Mouse (Mus musculus) embryonic facial prominence, embryonic 11.5 days (tissue): ENCODE data around the gene Hoxb4. TPM values are rescaled to one million over a fixed set of nuclear protein-coding genes. Genes with fewer than 3 reads are reported as not detected.

ENCODE experiments used
- ATAC-seq: fragments of 200-750 bp; cut with Nextera tagmentation; replicated peaks from 2 replicates; pipeline ENCODE4 v1.8.0; 2017; ENCODE audit warnings: low read depth; ENCODE audit not compliant: insufficient number of reproducible peaks, low FRiP score, low TSS enrichment
- DNase-seq: peaks from one replicate; pipeline ENCODE4 v3.0.0-alpha.2; 2015; ENCODE audit warnings: low spot score
- H3K27ac ChIP-seq: fragments of 300-500 bp; sonication (generic); replicated peaks from 2 replicates; pipeline ENCODE4 v1.5.1; 2014; ENCODE audit warnings: mild to moderate bottlenecking, low read depth, low read length, control low read depth
- H3K27me3 ChIP-seq: fragments of 300-500 bp; sonication (generic); 2 replicates; pipeline ENCODE4 v1.6.1; 2014; ENCODE audit warnings: mild to moderate bottlenecking, low read length, moderate library complexity, mixed read lengths; ENCODE audit not compliant: control insufficient read depth, insufficient read depth
- H3K36me3 ChIP-seq: fragments of 300-500 bp; sonication (generic); replicated peaks from 2 replicates; pipeline ENCODE4 v1.6.1; 2014; ENCODE audit warnings: low read depth, mild to moderate bottlenecking, low read length, moderate library complexity, mixed read lengths; ENCODE audit not compliant: control insufficient read depth, insufficient read depth
- H3K4me1 ChIP-seq: fragments of 300-500 bp; sonication (generic); 2 replicates; pipeline ENCODE4 v1.6.1; 2014; ENCODE audit warnings: low read length, mixed read lengths; ENCODE audit not compliant: control insufficient read depth, insufficient read depth
- H3K4me2 ChIP-seq: fragments of 300-500 bp; sonication (generic); 2 replicates; pipeline ENCODE4 v1.6.1; 2014; ENCODE audit warnings: low read depth, mild to moderate bottlenecking, control low read depth, low read length, moderate library complexity
- H3K4me3 ChIP-seq: fragments of 300-500 bp; sonication (generic); 2 replicates; pipeline ENCODE4 v1.5.1; 2014; ENCODE audit warnings: low read depth, low read length, control low read depth
- H3K9ac ChIP-seq: fragments of 300-500 bp; sonication (generic); replicated peaks from 2 replicates; pipeline ENCODE4 v1.6.1; 2014; ENCODE audit warnings: mild to moderate bottlenecking, control low read depth, low read length
- H3K9me3 ChIP-seq: fragments of 300-500 bp; sonication (generic); replicated peaks from 2 replicates; pipeline ENCODE4 v1.6.1; 2016; ENCODE audit warnings: mild to moderate bottlenecking, low read length, inconsistent platforms, mixed read lengths; ENCODE audit not compliant: control insufficient read depth
- WGBS: fragments of 180-500 bp; shearing (Covaris S2); extraction: QIAGEN DNeasy Blood & Tissue Kit; methylation state at CpG from one replicate; pipeline ENCODE4 v1.1.7; 2014; 5-methylcytosine and 5-hydroxymethylcytosine counted together
- polyA plus RNA-seq: library from polyadenylated mRNA; unstranded; fragments of >200 nt; fragmentation: Nextera tagmentation; extraction: Ambion mirVana; gene quantifications from 2 replicates; pipeline ENCODE4 v1.2.1, GENCODE M21; 2014

The Hoxb4 gene
- polyA plus RNA-seq, 1 experiment from 2014 or later = 0.24 TPM

DNA sequence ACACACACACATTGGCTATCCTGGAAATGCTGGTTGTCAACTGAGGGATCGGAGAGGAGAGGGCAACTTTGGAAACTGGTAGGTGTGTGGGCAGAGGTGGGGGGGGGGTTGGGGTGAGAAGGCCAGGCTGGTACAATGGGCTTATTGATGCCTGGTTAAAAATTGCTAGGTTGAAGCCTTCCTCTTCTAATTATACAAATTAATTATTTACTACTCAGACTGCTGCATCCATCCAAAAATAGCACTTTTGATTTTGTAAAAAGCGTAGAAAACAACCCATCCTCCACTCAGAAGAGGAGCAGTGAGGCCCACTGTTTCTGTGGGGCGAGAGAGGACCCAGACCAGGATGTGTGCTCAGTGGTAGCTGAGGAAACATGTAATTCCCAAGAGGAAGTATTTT is 16.9 kb downstream of the Hoxb4 start:
- H3K27ac ChIP-seq = no peak overlapping the region
- H3K4me2 ChIP-seq = no peak overlapping the region
- H3K36me3 ChIP-seq = no peaks in the 10 kb centered on the region
- H3K4me1 ChIP-seq = no peaks in the 10 kb centered on the region; the same call in 1 of the 2 replicates
- H3K27me3 ChIP-seq = peaks cover 98% of the 10 kb centered on the region
- 11% methylated on average over 3 of the region's 3 CpGs for WGBS
- no peak for DNase-seq
- H3K9ac ChIP-seq = no peak overlapping the region
- ATAC-seq = no peak
- H3K9me3 ChIP-seq = no peaks in the 10 kb centered on the region
- no peak overlapping the region for H3K4me3 ChIP-seq

DNA sequence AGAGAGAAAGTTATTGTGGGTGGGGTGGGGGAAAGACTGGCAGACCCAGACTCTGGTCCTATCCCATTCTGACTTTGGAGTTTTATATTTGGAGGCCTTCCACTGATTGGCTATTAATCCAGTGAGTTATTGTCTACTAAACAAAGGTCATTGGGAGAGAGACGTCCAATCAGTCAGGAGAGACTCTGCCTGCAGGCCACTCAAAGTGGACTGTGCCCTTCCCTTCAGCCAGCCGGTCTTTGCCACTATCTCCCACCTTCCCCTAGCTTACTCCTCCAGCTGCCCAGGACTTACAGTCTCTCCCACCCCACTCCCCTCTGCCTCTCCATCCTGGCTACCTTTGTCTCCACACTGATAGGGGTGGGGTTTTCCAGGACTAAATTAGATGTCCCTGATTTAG is 18.5 kb downstream of the Hoxb4 start:
- whole genome bisulfite sequencing = 0% methylated on average over 2 of the region's 2 CpGs

DNA sequence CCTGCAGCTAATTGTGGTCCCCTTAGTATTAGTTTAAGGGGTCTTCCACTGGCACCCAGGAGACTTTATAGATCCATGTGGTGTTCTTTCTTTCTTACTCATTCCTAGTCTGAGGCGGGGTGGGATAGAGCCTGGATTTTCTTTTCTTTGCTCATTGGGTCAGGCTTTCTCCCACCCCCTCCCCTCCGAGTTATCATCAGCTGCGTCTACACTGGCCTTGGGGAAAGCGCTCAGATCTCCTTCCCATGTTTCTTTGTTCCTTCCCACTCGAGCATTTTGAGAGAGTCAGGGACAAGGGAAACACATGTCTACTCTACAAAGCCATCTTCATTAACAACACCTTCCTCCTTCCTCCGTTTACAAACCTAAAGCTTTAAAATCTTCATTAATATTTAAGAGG is 19.0 kb downstream of the Hoxb4 start:
- Histone ChIP-seq H3K36me3 (no peaks in the 10 kb centered on the region), H3K27ac (no peak overlapping the region), H3K4me1 (no peaks in the 10 kb centered on the region; the same call in 1 of the 2 replicates), H3K4me2 (no peak overlapping the region), H3K27me3 (peaks cover 95% of the 10 kb centered on the region), H3K9me3 (no peaks in the 10 kb centered on the region), H3K4me3 (no peak overlapping the region), H3K9ac (no peak overlapping the region)
- DNase-seq (no peak), ATAC-seq (no peak)
- 2% methylated on average over 6 of the region's 6 CpGs for WGBS

More for the DNA sequence above, 18.5 kb downstream of the Hoxb4 start:
- Histone ChIP-seq H3K27ac (no peak overlapping the region), H3K27me3 (peaks cover 95% of the 10 kb centered on the region), H3K36me3 (no peaks in the 10 kb centered on the region), H3K4me3 (no peak overlapping the region), H3K4me2 (no peak overlapping the region), H3K9ac (no peak overlapping the region), H3K9me3 (no peaks in the 10 kb centered on the region), H3K4me1 (no peaks in the 10 kb centered on the region; the same call in 1 of the 2 replicates)
- no peak for DNase-seq
- ATAC-seq = no peak

DNA sequence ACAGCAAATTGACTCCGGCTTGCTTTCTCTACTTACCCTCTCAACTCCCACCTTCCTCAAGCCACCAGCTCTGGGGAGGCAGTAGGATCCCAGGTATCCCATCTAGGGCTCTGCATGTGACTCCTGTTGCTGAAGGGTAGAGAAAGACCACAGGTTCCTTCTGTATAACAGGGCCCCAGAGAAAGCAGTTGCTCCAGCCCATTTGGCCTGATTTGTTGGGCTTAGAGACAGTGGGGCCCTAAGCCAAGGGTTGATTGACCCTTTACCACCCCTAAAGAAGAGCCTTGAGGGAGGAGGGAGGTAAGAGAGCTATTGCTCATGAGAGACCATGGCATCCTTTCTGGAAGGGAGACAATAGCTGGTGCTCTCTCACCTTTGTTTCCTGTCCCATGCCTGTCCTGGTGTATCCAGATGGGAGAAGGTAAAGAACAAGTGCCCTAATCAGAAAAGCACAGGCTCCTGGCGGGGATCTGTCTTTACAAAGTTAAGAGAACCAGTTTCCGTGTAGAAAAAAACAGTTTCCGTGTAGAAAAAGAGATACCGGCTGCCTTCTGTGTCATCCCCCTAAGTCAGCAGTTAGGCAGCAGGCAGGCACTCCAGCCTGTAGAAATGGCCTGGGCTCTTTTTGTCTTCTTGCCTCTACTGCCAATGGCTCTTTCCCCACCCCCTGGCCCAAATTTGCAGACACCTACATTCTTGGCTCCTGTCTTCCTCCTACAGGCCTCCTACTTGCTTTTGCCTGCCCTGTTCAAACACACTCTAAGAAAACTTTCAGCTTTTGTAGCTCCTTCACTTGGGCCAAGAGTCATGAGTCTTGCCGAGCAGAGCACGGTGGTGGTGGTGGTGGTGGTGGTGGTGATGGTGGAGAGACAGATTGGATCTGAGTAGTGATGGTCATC is 21.1 kb downstream of the Hoxb4 start:
- Histone ChIP-seq H3K36me3 (no peaks in the 10 kb centered on the region), H3K27me3 (peaks cover 92% of the 10 kb centered on the region), H3K27ac (no peak overlapping the region; the same call in 1 of the 2 replicates), H3K9ac (no peak overlapping the region), H3K9me3 (no peaks in the 10 kb centered on the region), H3K4me2 (no peak overlapping the region), H3K4me1 (no peaks in the 10 kb centered on the region; the same call in 1 of the 2 replicates), H3K4me3 (no peak overlapping the region)
- no peak for ATAC-seq
- no peak for DNase-seq
- WGBS = 8% methylated on average over 7 of the region's 7 CpGs

DNA sequence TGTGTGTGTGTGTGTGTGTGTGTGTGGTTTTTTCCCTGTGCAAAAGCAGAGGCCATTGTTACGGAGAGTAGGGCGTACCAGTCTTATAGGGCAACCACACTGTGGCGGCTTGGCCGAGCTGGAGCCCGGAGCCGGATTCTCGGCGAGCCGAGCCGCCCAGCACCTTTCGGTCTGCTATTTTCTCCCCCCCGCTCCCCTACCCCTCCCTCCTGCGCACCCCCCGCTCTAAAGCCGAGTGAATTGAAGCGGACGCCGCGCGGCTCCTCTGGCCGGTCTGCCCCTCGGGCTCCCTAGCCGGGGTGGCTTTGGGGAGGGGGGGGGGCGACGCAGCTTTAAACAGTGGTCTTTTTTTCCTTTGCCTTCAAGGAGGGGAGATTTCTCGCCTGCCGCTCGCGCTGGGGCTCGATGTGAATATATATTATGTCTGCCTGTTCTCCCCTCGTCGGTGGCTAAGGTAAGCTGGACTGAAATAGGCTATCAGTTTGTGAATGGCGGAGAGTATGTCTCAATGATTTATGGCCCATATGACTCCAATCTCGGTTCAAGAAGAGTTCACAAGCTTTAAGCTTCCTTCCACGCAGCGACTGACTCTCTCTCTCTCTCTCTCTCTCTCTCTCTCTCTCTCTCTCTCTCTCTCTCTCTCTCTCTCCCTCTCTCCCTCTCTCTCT is 22.8 kb downstream of the Hoxb4 start:
- Histone ChIP-seq H3K9me3 (no peaks in the 10 kb centered on the region), H3K4me1 (no peaks in the 10 kb centered on the region; the same call in 1 of the 2 replicates), H3K27ac (no peak overlapping the region), H3K9ac (no peak overlapping the region), H3K27me3 (peaks cover 92% of the 10 kb centered on the region), H3K4me3 (no peak overlapping the region), H3K4me2 (peak overlapping the region; percentile 19; the same call in 1 of the 2 replicates), H3K36me3 (no peaks in the 10 kb centered on the region)
- DNase-seq (no peak), ATAC-seq (0 out of 2 replicates have a peak, but pooled peaks have one; percentile 29)
- under 1% methylated on average over 28 of the region's 36 CpGs for WGBS

DNA sequence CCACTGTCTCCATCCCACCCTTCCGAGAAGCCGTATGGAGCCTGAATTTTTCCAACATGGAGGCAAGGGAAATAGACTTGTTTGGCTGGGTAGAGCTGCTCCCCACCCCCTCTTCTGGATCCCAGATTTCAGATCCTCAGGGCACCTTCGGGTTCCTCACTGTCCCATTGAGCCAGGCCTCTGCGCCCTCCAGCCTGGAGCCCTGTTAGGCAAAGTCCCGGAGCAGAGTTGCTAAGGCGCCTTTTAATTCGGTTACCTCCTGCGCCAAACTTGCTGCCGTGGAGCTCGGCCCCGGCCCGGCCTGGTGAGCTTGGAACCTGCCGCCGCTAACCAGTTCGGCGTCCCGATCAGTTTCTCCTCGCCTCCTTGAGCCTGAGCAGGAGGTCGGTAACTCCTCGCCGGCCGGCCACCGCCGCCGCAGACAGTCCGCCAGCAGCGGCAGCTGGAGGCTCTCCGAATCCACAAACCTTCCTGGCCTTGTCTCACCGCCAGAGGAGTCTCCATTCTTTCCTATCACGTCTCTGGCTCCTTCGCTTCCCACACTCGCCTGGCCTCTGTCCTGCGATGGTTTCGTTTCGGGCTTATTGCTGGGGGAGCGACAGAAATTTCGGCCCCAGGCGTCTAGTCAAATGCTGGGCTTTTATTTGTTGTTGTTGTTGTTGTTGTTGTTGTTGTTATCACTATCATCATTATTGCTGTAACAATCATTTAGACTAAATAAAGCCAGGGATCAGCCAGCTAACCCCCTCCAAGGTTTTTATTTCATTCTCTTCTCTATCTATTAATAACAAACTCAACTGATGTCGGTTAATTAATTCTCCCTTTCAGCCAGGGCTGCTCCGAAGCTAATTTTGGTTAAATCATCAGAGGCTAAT is 23.9 kb downstream of the Hoxb4 start:
- no peak for ATAC-seq
- Histone ChIP-seq H3K4me1 (no peaks in the 10 kb centered on the region; the same call in 1 of the 2 replicates), H3K4me2 (peak overlapping the region; percentile 16), H3K9me3 (no peaks in the 10 kb centered on the region), H3K27me3 (peaks cover 92% of the 10 kb centered on the region), H3K36me3 (no peaks in the 10 kb centered on the region), H3K27ac (no peak overlapping the region), H3K9ac (peak overlapping the region; percentile 41), H3K4me3 (peak overlapping the region; percentile 19)
- DNase-seq = no peak
- under 1% methylated on average over 40 of the region's 40 CpGs for WGBS

DNA sequence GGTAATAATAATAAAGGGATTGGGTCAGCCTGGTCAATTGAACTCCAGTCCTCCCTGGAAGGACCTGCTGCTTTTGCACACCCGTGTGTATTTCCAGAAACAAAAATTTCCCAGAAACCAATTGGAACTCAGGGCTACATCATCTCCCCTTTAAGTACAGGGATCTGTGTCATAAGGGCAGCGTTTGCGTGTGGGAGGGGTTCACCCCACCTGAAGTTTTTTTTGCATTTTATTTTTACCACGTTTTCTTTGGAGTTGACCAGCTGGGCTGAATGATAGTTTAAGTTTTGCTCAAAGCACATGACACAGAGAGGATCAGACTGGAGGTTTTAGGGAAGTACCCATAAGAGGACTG is 24.5 kb downstream of the Hoxb4 start:
- H3K27ac ChIP-seq = no peak overlapping the region
- no peak overlapping the region for H3K9ac ChIP-seq
- no peaks in the 10 kb centered on the region for H3K9me3 ChIP-seq
- DNase-seq = no peak
- no peaks in the 10 kb centered on the region; the same call in 1 of the 2 replicates for H3K4me1 ChIP-seq
- H3K4me3 ChIP-seq = no peak overlapping the region
- peaks cover 90% of the 10 kb centered on the region for H3K27me3 ChIP-seq
- no peaks in the 10 kb centered on the region for H3K36me3 ChIP-seq
- ATAC-seq = no peak
- no peak overlapping the region for H3K4me2 ChIP-seq
- WGBS = 5% methylated on average over 4 of the region's 4 CpGs
